Mouse (Mus musculus) forebrain, postnatal 0 days (tissue): ENCODE measurements around the gene Sod1. TPM values are rescaled to one million over a fixed set of nuclear protein-coding genes. Genes with fewer than 3 reads are reported as not detected.
"Not testable (repeated sequence)": the region's sequence is repeated elsewhere in the genome, so short reads cannot be mapped to it uniquely, and the experiment has no call there.

Experiments
- ATAC-seq: fragments of 200-750 bp; cut with Nextera tagmentation; 2 replicates; pipeline ENCODE4 v1.8.0; 2017; ENCODE audit warnings: mild to moderate bottlenecking, moderate library complexity
- DNase-seq: peaks from one replicate; pipeline ENCODE4 v3.0.0-alpha.2; 2015
- H3K27ac ChIP-seq: fragments of 300-500 bp; sonication (generic); 2 replicates; pipeline ENCODE4 v1.5.1; 2014; ENCODE audit warnings: low read depth, mild to moderate bottlenecking, antibody characterized with exemption, low read length, moderate library complexity, mixed read lengths
- H3K27me3 ChIP-seq: fragments of 300-500 bp; sonication (generic); 2 replicates; pipeline ENCODE4 v1.6.1; 2014; ENCODE audit warnings: mild to moderate bottlenecking, low read length, mixed read lengths; ENCODE audit not compliant: insufficient read depth
- H3K36me3 ChIP-seq: fragments of 300-500 bp; sonication (generic); 2 replicates; pipeline ENCODE4 v1.6.1; 2014; ENCODE audit warnings: mild to moderate bottlenecking, moderate library complexity; ENCODE audit not compliant: insufficient read depth
- H3K4me1 ChIP-seq: fragments of 300-500 bp; sonication (generic); 2 replicates; pipeline ENCODE4 v1.6.1; 2014; ENCODE audit warnings: antibody characterized with exemption; ENCODE audit not compliant: insufficient read depth
- H3K4me2 ChIP-seq: fragments of 300-500 bp; sonication (generic); 2 replicates; pipeline ENCODE4 v1.6.1; 2014; ENCODE audit warnings: low read depth, mild to moderate bottlenecking, moderate library complexity
- H3K4me3 ChIP-seq: fragments of 300-500 bp; sonication (generic); 2 replicates; pipeline ENCODE4 v1.5.1; 2014; ENCODE audit warnings: low read depth, low read length, mixed read lengths
- H3K9ac ChIP-seq: fragments of 300-500 bp; sonication (generic); 2 replicates; pipeline ENCODE4 v1.6.1; 2014; ENCODE audit warnings: mild to moderate bottlenecking
- H3K9me3 ChIP-seq: fragments of 300-500 bp; sonication (generic); 2 replicates; pipeline ENCODE4 v1.6.1; 2016; ENCODE audit warnings: low read length
- CTCF ChIP-seq: sonication (generic); IDR thresholded peaks from 2 replicates; pipeline ENCODE4 v1.5.1; 2016; ENCODE audit warnings: antibody characterized with exemption, control low read depth, low read depth
- WGBS: fragments of 180-500 bp; shearing (Covaris S2); extraction: QIAGEN DNeasy Blood & Tissue Kit; methylation state at CpG from one replicate; pipeline ENCODE4 v1.1.7; 2014; 5-methylcytosine and 5-hydroxymethylcytosine counted together
- polyA plus RNA-seq: library from polyadenylated mRNA; unstranded; fragments of >200 nt; fragmentation: Nextera tagmentation; extraction: Ambion mirVana; gene quantifications from 2 replicates; pipeline ENCODE4 v1.2.1, GENCODE M21; 2015
- total RNA-seq: library from RNA; depleted of rRNA; stranded (reverse); fragments of >200 nt; gene quantifications from 2 replicates; pipeline ENCODE4 v1.2.3, GENCODE M21; 2014

Sod1 gene
- total and polyA plus RNA-seq, 2 experiments from 2014 or later, result 223 to 1,167 TPM

DNA sequence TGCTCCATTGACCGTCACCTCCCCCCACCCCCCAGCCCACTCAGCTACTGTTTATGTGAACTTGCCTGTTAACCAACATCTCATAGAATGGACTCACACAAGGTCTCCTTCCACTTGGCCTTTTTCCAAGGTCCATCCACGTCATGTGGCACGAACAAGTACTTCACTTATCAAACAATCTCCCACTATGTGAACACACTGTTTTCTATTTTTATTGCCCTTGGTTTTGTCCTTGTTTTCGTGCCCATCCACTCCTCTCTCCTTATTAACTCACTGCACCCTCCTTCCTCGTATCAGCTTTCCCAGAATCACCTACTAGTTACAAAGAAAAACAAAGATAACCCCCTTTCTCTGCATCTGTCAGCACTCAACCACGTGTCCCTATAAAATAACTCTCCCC is 14.1 kb downstream of the Sod1 start:
- Histone ChIP-seq H3K27me3 (no peaks in the 10 kb centered on the region), H3K4me1 (no peaks in the 10 kb centered on the region), H3K36me3 (peaks cover 16% of the 10 kb centered on the region), H3K9me3 (no peaks in the 10 kb centered on the region), H3K4me3 (no peak overlapping the region), H3K4me2 (no peak overlapping the region), H3K27ac (no peak overlapping the region), H3K9ac (no peak overlapping the region)
- TF ChIP-seq CTCF, result no peak
- DNase-seq (no peak), ATAC-seq (no peak)
- WGBS, result 57% methylated on average over 6 of the region's 6 CpGs

GRCm38 (mm10) chr16:90235188-90235587 is 14.6 kb downstream of the Sod1 start:
- ATAC-seq, result no peak
- no peak overlapping the region for H3K27ac ChIP-seq
- WGBS, result 93% methylated on average over 3 of the region's 3 CpGs
- peaks cover 17% of the 10 kb centered on the region for H3K36me3 ChIP-seq
- no peak overlapping the region for H3K4me2 ChIP-seq
- no peaks in the 10 kb centered on the region for H3K9me3 ChIP-seq
- DNase-seq, result no peak
- no peak for TF ChIP-seq CTCF
- H3K4me3 ChIP-seq, result no peak overlapping the region
- H3K4me1 ChIP-seq, result no peaks in the 10 kb centered on the region
- H3K9ac ChIP-seq, result no peak overlapping the region
- no peaks in the 10 kb centered on the region for H3K27me3 ChIP-seq

DNA sequence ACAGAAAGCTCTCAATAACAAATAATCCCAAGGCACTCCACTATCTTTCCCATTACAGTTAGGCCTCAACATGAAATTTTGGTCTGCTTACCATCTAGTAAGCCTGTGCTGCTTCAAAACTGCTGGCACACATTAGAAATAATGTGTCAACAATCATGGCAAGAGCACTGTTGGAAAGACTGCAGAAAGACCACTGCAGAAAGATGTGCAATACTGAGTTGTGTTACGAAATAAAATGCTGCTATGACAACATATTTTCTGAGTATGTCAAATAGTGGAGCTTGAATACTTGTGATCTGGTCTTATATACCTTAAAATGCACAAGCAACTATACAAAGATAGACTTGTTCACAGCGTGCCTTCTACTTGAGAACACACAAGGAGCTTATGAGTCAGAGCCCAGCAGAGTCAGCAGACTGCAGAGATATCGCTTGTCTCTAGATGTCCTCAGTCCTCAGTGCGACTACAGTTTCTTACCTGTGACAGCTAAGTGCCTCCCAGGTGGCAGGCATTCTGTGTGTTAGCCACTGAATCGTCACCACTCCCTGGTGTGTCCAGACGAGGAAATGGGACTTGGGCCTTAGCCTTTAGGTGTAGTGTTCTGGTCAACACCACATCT is 18.7 kb downstream of the Sod1 start:
- ATAC-seq (no peak), DNase-seq (no peak)
- Histone ChIP-seq H3K36me3 (peaks cover 44% of the 10 kb centered on the region), H3K27me3 (no peaks in the 10 kb centered on the region), H3K9ac (no peak overlapping the region), H3K4me2 (no peak overlapping the region), H3K4me3 (no peak overlapping the region), H3K9me3 (no peaks in the 10 kb centered on the region), H3K4me1 (no peaks in the 10 kb centered on the region), H3K27ac (no peak overlapping the region)
- TF ChIP-seq CTCF, result no peak
- WGBS, result 87% methylated on average over 6 of the region's 6 CpGs

GRCm38 (mm10) chr16:90241875-90242274 is 21.3 kb downstream of the Sod1 start:
- Histone ChIP-seq H3K36me3 (peaks cover 66% of the 10 kb centered on the region), H3K27ac (no peak overlapping the region), H3K9ac (no peak overlapping the region), H3K4me2 (no peak overlapping the region), H3K27me3 (no peaks in the 10 kb centered on the region), H3K4me3 (no peak overlapping the region), H3K9me3 (no peaks in the 10 kb centered on the region), H3K4me1 (no peaks in the 10 kb centered on the region)
- ATAC-seq (peak; percentile 53; the same call in 1 of the 2 replicates), DNase-seq (no peak)
- no peak for TF ChIP-seq CTCF
- WGBS, result 79% methylated on average over 4 of the region's 4 CpGs

- peaks cover 73% of the 10 kb centered on the region for H3K36me3 ChIP-seq
- no peak for TF ChIP-seq CTCF
These were observed 22.1 kb downstream of the Sod1 start for GRCm38 (mm10) chr16:90242426-90243304.

DNA sequence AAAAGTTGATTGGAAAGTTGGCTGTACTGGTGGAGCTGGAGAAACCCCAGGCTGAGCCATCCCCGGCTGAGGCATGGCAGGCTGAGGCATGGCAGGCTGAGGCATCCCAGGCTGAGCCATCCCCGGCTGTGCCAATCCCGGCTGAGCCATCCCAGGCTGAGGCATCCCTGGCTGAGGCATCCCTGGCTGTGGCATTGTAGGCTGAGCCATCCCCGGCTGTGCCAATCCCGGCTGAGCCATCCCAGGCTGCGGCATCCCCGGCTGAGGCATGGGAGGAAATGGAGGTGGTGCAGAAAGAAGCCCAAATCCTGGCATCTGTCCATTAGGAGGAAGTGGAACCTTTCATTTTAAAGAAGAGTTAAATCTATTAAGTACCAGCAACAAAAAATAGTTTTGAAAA is 29.5 kb downstream of the Sod1 start:
- ATAC-seq, result no peak
- H3K4me1 ChIP-seq, result no peaks in the 10 kb centered on the region
- peaks cover 68% of the 10 kb centered on the region for H3K36me3 ChIP-seq
- no peaks in the 10 kb centered on the region for H3K9me3 ChIP-seq
- H3K4me2 ChIP-seq, result no peak overlapping the region
- DNase-seq, result no peak
- WGBS, result 87% methylated on average over 7 of the region's 7 CpGs
- no peak for TF ChIP-seq CTCF
- H3K27me3 ChIP-seq, result no peaks in the 10 kb centered on the region
- no peak overlapping the region for H3K27ac ChIP-seq
- H3K9ac ChIP-seq, result no peak overlapping the region
- no peak overlapping the region for H3K4me3 ChIP-seq

More at GRCm38 (mm10) chr16:90242426-90243304, 22.1 kb downstream of the Sod1 start:
- no peak overlapping the region for H3K4me2 ChIP-seq
- H3K27ac ChIP-seq, result no peak overlapping the region
- H3K4me3 ChIP-seq, result no peak overlapping the region
- no peaks in the 10 kb centered on the region for H3K27me3 ChIP-seq
- DNase-seq (no peak), ATAC-seq (no peak)
- no peaks in the 10 kb centered on the region for H3K9me3 ChIP-seq
- no peak overlapping the region for H3K9ac ChIP-seq
- 81% methylated on average over 17 of the region's 17 CpGs for WGBS
- H3K4me1 ChIP-seq, result no peaks in the 10 kb centered on the region

- H3K4me2 ChIP-seq, H3K27me3 ChIP-seq, ATAC-seq, H3K9me3 ChIP-seq, H3K4me3 ChIP-seq, DNase-seq, H3K27ac ChIP-seq, H3K4me1 ChIP-seq, H3K9ac ChIP-seq: not testable (repeated sequence)
- WGBS, result 83% methylated on average over 3 of the region's 3 CpGs
- peaks cover 58% of the 10 kb centered on the region for H3K36me3 ChIP-seq
These were observed 30.7 kb downstream of the Sod1 start for GRCm38 (mm10) chr16:90251256-90251655.
